Mouse (Mus musculus): ENCODE results near the gene Gm10721.
"Not testable (repeated sequence)": the region's sequence is repeated elsewhere in the genome, so short reads cannot be mapped to it uniquely, and the experiment has no call there.

Gm10721 gene

DNA sequence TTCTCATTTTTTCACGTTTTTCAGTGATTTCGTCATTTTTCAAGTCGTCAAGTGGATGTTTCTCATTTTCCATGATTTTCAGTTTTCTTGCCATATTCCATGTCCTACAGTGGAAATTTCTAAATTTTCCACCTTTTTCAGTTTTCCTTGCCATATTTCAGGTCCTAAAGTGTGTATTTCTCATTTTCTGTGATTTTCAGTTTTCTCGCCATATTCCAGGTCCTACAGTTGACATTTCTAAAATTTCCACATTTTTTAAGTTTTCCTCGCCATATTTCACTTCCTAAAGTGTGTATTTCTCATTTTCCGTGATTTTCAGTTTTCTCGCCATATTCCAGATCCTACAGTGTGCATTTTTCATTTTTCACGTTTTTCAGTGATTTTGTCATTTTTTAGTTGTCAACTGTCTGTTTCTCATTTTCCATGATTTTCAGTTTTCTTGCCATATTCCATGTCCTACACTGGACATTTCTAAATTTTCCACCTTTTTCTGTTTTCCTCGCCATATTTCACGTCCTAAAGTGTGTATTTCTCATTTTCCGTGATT, at the start of gene Gm10721:
Gene Gm10721 (plus strand): TSS at position 408 of the 547 bp plus-strand sequence.
- not testable (repeated sequence) for DNase-seq (ENCODE audit: low read depth)

DNA sequence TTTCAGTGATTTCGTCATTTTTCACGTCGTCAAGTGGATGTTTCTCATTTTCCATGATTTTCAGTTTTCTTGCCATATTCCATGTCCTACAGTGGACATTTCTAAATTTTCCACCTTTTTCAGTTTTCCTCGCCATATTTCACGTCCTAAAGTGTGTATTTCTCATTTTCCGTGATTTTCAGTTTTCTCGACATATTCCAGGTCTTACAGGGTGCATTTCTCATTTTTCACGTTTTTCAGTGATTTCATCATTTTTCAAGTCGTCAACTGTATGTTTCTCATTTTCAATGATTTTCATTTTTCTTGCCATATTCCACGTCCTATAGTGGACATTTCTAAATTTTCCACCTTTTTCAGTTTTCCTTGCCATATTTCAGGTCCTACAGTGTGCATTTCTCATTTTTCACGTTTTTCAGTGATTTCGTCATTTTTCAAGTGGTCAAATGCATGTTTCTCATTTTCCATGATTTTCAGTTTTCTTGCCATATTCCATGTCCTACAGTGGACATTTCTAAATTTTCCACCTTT, 12.4 kb upstream of the Gm10721 start, which contains the start of gene Gm10722:
Gene Gm10722 (plus strand): TSS at position 478 of the 528 bp plus-strand sequence.
- peak; percentile 68 for DNase-seq (ENCODE audit: low read depth)

DNA sequence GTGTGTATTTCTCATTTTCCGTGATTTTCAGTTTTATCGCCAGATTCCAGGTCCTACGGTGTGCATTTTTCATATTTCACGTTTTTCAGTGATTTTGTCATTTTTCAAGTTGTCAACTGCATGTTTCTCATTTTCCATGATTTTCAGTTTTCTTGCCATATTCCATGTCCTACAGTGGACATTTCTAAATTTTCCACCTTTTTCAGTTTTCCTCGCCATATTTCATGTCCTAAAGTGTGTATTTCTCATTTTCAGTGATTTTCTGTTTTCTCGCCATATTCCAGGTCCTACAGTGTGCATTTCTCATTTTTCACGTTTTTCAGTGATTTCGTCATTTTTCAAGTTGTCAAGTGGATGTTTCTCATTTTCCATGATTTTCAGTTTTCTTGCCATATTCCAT, 11.9 kb upstream of the Gm10721 start:
- DNase-seq (ENCODE audit: low read depth) = not testable (repeated sequence)

DNA sequence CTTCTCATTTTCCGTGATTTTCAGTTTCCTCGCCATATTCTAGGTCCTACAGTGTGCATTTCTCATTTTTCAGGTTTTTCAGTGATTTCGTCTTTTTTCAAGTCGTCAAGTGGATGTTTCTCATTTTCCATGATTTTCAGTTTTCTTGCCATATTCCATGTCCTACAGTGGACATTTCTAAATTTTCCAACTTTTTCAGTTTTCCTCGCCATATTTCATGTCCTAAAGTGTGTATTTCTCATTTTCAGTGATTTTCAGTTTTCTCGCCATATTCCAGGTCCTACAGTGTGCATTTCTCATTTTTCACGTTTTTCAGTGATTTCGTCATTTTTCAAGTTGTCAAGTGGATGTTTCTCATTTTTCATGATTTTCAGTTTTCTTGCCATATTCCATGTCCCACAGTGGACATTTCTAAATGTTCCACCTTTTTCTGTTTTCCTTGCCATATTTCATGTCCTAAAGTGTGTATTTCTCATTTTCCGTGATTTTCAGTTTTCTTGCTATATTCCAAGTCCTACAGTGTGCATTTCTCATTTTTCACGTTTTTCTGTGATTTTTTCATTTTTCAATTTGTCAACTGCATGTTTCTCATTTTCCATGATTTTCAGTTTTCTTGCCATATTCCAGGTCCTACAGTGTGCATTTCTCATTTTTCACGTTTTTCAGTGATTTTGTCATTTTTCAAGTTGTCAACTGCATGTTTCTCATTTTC, 10.8 kb upstream of the Gm10721 start:
- peak; percentile 41 for DNase-seq (ENCODE audit: low read depth)

DNA sequence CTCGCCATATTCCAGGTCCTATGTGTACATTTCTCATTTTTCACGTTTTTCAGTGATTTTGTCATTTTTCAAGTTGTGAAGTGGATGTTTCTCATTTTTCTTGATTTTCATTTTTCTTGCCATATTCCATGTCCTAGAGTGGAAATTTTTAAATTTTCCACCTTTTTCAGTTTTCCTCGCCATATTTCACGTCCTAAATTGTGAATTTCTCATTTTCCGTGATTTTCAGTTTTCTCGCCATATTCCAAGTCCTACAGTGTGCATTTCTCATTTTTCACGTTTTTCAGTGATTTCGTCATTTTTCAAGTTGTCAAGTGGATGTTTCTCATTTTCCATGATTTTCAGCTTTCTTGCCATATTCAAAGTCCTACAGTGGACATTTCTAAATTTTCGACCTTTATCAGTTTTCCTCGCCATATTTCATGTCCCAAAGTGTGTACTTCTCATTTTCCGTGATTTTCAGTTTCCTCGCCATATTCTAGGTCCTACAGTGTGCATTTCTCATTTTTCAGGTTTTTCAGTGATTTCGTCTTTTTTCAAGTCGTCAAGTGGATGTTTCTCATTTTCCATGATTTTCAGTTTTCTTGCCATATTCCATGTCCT, 10.0 kb upstream of the Gm10721 start, which contains the start of gene Gm11168:
Gene Gm11168 (plus strand): TSS at position 553 of the 603 bp plus-strand sequence.
- DNase-seq (ENCODE audit: low read depth) = not testable (repeated sequence)

DNA sequence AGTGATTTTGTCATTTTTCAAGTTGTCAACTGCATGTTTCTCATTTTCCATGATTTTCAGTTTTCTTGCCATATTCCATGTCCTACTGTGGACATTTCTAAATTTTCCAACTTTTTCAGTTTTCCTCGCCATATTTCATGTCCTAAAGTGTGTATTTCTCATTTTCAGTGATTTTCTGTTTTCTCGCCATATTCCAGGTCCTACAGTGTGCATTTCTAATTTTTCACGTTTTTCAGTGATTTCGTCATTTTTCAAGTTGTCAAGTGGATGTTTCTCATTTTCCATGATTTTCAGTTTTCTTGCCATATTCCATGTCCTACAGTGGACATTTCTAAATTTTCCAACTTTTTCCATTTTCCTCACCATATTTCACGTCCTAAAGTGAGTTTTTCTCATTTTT, 6.8 kb upstream of the Gm10721 start:
- DNase-seq (ENCODE audit: low read depth) = not testable (repeated sequence)

DNA sequence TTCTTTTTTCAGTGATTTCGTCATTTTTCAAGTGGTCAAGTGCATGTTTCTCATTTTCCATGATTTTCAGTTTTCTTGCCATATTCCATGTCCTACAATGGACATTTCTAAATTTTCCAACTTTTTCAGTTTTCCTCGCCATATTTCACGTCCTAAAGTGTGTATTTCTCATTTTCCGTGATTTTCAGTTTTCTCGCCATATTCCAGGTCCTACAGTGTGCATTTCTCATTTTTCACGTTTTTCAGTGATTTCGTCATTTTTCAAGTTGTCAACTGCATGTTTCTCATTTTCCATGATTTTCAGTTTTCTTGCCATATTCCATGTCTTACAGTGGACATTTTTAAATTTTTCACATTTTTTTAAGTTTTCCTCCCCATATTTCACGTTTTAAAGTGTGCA, 6.3 kb upstream of the Gm10721 start:
- DNase-seq (ENCODE audit: low read depth) = not testable (repeated sequence)

DNA sequence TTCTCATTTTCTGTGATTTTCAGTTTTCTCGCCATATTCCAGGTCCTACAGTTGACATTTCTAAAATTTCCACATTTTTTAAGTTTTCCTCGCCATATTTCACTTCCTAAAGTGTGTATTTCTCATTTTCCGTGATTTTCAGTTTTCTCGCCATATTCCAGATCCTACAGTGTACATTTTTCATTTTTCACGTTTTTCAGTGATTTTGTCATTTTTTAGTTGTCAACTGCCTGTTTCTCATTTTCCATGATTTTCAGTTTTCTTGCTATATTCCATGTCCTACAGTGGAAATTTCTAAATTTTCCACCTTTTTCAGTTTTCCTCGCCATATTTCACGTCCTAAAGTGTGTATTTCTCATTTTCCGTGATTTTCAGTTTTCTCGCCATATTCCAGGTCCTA, 5.7 kb upstream of the Gm10721 start:
- DNase-seq (ENCODE audit: low read depth) = peak; percentile 36

DNA sequence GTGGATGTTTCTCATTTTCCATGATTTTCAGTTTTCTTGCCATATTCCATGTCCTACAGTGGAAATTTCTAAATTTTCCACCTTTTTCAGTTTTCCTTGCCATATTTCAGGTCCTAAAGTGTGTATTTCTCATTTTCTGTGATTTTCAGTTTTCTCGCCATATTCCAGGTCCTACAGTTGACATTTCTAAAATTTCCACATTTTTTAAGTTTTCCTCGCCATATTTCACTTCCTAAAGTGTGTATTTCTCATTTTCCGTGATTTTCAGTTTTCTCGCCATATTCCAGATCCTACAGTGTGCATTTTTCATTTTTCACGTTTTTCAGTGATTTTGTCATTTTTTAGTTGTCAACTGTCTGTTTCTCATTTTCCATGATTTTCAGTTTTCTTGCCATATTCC, 3.6 kb upstream of the Gm10721 start:
- DNase-seq (ENCODE audit: low read depth) = not testable (repeated sequence)

DNA sequence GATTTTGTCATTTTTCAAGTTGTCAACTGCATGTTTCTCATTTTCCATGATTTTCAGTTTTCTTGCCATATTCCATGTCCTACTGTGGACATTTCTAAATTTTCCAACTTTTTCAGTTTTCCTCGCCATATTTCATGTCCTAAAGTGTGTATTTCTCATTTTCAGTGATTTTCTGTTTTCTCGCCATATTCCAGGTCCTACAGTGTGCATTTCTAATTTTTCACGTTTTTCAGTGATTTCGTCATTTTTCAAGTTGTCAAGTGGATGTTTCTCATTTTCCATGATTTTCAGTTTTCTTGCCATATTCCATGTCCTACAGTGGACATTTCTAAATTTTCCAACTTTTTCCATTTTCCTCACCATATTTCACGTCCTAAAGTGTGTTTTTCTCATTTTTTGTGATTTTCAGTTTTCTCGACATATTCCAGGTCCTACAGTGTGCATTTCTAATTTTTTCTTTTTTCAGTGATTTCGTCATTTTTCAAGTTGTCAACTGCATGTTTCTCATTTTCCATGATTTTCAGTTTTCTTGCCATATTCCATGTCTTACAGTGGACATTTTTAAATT, 802 bp upstream of the Gm10721 start:
- DNase-seq (ENCODE audit: low read depth) = not testable (repeated sequence)

DNA sequence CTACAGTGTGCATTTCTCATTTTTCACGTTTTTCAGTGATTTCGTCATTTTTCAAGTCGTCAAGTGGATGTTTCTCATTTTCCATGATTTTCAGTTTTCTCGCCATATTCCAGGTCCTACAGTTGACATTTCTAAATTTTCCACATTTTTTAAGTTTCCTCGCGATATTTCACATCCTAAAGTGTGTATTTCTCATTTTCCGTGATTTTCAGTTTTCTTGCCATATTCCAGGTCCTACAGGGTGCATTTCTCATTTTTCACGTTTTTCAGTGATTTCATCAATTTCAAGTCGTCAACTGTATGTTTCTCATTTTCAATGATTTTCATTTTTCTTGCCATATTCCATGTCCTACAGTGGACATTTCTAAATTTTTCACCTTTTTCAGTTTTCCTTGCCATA, 2.4 kb downstream of the Gm10721 start, which contains the start of gene Gm10720:
Gene Gm10720 (plus strand): TSS at position 301 of the 400 bp plus-strand sequence.
- not testable (repeated sequence) for DNase-seq (ENCODE audit: low read depth)

DNA sequence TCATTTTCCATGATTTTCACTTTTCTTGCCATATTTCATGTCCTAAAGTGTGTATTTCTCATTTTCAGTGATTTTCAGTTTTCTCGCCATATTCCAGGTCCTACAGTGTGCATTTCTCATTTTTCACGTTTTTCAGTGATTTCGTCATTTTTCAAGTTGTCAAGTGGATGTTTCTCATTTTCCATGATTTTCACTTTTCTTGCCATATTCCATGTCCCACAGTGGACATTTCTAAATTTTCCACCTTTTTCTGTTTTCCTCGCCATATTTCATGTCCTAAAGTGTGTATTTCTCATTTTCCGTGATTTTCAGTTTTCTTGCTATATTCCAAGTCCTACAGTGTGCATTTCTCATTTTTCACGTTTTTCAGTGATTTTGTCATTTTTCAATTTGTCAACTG, 3.0 kb downstream of the Gm10721 start:
- DNase-seq (ENCODE audit: low read depth) = not testable (repeated sequence)

DNA sequence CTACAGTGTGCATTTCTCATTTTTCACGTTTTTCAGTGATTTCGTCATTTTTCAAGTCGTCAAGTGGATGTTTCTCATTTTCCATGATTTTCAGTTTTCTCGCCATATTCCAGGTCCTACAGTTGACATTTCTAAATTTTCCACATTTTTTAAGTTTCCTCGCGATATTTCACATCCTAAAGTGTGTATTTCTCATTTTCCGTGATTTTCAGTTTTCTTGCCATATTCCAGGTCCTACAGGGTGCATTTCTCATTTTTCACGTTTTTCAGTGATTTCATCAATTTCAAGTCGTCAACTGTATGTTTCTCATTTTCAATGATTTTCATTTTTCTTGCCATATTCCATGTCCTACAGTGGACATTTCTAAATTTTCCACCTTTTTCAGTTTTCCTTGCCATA, 4.2 kb downstream of the Gm10721 start, which contains the start of gene Gm10719:
Gene Gm10719 (plus strand): TSS at position 301 of the 400 bp plus-strand sequence.
- DNase-seq (ENCODE audit: low read depth) = not testable (repeated sequence)

DNA sequence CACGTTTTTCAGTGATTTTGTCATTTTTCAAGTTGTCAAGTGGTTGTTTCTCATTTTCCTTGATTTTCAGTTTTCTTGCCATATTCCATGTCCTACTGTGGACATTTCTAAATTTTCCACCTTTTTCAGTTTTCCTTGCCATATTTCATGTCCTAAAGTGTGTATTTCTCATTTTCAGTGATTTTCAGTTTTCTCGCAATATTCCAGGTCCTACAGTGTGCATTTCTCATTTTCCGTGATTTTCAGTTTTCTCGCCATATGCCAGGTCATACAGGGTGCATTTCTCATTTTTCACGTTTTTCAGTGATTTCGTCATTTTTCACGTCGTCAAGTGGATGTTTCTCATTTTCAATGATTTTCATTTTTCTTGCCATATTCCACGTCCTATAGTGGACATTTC, 6.0 kb downstream of the Gm10721 start:
- not testable (repeated sequence) for DNase-seq (ENCODE audit: low read depth)

DNA sequence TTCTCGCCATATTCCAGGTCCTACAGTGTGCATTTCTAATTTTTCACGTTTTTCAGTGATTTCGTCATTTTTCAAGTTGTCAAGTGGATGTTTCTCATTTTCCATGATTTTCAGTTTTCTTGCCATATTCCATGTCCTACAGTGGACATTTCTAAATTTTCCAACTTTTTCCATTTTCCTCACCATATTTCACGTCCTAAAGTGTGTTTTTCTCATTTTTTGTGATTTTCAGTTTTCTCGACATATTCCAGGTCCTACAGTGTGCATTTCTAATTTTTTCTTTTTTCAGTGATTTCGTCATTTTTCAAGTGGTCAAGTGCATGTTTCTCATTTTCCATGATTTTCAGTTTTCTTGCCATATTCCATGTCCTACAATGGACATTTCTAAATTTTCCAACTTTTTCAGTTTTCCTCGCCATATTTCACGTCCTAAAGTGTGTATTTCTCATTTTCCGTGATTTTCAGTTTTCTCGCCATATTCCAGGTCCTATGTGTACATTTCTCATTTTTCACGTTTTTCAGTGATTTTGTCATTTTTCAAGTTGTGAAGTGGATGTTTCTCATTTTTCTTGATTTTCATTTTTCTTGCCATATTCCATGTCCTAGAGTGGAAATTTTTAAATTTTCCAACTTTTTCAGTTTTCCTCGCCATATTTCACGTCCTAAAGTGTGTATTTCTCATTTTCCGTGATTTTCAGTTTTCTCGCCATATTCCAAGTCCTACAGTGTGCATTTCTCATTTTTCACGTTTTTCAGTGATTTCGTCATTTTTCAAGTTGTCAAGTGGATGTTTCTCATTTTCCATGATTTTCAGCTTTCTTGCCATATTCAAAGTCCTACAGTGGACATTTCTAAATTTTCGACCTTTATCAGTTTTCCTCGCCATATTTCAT, 7.1 kb downstream of the Gm10721 start:
- not testable (repeated sequence) for DNase-seq (ENCODE audit: low read depth)

DNA sequence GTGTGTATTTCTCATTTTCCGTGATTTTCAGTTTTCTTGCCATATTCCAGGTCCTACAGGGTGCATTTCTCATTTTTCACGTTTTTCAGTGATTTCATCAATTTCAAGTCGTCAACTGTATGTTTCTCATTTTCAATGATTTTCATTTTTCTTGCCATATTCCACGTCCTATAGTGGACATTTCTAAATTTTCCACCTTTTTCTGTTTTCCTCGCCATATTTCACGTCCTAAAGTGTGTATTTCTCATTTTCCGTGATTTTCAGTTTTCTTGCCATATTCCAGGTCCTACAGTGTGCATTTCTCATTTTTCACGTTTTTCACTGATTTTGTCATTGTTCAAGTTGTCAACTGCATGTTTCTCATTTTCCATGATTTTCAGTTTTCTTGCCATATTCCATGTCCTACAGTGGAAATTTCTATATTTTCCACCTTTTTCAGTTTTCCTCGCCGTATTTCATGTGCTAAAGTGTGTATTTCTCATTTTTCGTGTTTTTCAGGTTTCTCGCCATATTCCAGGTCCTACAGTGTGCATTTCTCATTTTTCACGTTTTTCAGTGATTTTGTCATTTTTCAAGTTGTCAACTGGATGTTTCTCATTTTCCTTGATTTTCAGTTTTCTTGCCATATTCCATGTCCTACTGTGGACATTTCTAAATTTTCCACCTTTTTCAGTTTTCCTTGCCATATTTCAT, 9.5 kb downstream of the Gm10721 start:
- DNase-seq (ENCODE audit: low read depth) = peak; percentile 40

DNA sequence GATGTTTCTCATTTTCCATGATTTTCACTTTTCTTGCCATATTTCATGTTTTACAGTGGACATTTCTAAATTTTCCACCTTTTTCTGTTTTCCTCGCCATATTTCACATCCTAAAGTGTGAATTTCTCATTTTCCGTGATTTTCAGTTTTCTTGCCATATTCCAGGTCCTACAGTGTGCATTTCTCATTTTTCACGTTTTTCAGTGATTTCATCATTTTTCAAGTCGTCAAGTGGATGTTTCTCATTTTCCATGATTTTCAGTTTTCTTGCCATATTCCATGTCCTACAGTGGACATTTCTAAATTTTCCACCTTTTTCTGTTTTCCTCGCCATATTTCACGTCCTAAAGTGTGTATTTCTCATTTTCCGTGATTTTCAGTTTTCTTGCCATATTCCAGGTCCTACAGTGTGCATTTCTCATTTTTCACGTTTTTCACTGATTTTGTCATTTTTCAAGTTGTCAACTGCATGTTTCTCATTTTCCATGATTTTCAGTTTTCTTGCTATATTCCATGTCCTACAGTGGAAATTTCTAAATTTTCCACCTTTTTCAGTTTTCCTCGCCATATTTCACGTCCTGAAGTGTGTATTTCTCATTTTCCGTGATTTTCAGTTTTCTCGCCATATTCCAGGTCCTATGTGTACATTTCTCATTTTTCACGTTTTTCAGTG, 10.5 kb downstream of the Gm10721 start, which contains the start of gene Gm10718:
Gene Gm10718 (plus strand): TSS at position 236 of the 673 bp plus-strand sequence.
- DNase-seq (ENCODE audit: low read depth) = not testable (repeated sequence)

DNA sequence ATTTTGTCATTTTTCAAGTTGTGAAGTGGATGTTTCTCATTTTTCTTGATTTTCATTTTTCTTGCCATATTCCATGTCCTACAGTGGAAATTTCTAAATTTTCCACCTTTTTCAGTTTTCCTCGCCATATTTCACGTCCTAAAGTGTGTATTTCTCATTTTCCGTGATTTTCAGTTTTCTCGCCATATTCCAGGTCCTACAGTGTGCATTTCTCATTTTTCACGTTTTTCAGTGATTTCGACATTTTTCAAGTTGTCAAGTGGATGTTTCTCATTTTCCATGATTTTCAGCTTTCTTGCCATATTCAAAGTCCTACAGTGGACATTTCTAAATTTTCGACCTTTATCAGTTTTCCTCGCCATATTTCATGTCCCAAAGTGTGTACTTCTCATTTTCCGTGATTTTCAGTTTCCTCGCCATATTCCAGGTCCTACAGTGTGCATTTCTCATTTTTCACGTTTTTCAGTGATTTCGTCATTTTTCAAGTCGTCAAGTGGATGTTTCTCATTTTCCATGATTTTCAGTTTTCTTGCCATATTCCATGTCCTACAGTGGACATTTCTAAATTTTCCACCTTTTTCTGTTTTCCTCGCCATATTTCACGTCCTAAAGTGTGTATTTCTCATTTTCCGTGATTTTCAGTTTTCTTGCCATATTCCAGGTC, 11.2 kb downstream of the Gm10721 start:
- not testable (repeated sequence) for DNase-seq (ENCODE audit: low read depth)

DNA sequence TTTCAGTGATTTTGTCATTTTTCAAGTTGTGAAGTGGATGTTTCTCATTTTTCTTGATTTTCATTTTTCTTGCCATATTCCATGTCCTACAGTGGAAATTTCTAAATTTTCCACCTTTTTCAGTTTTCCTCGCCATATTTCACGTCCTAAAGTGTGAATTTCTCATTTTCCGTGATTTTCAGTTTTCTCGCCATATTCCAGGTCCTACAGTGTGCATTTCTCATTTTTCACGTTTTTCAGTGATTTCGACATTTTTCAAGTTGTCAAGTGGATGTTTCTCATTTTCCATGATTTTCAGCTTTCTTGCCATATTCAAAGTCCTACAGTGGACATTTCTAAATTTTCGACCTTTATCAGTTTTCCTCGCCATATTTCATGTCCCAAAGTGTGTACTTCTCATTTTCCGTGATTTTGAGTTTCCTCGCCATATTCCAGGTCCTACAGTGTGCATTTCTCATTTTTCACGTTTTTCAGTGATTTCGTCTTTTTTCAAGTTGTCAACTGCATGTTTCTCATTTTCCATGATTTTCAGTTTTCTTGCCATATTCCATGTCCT, 12.1 kb downstream of the Gm10721 start, which contains the start of gene Gm10717:
Gene Gm10717 (plus strand): TSS at position 506 of the 556 bp plus-strand sequence.
- not testable (repeated sequence) for DNase-seq (ENCODE audit: low read depth)

All from induced T-regulatory cell, adult 2 months (primary cell).